Mouse (Mus musculus): ENCODE data around the gene Gm8265. TPM values are rescaled to one million over a fixed set of nuclear protein-coding genes. Genes with fewer than 3 reads are reported as not detected.

Gm8265 gene
- not detected in 2 replicates for polyA plus RNA-seq (2015; fragmentation: Nextera tagmentation; extraction: Ambion mirVana)

DNA sequence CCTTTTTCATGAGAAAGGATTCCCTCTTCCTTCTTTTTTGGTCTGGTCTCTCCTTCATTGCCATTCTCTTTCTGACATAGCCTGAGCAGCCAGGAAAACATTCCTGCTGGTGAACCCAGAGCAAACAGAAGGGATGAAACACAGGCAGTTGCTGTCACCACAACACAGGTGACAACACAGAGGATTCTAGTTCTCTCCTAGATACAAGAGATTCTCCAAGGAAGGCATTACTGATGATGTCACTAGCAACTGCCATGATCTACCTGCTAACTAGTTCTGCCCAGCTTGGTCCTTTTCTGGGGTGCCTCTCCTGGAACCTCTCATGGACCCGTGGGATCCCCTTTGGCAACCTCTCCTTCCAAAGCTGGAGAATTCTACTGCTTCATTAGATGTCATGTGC lies at the start of gene Gm8265:
Gene Gm8265 (minus strand): TSS at position 101 of the 400 bp plus-strand sequence.

Other genes starting within 250 kb of the Gm8265 start
- gene Gm3500, start 244.0 kb downstream of the Gm8265 start, polyA plus RNA-seq (2015; fragmentation: Nextera tagmentation; extraction: Ambion mirVana) = not detected in 2 replicates
- gene Gm3194, start 177.6 kb downstream of the Gm8265 start, polyA plus RNA-seq (2015; fragmentation: Nextera tagmentation; extraction: Ambion mirVana) = 0.22 and 0.30 TPM in 2 replicates
- gene Gm8246, start 155.2 kb downstream of the Gm8265 start, polyA plus RNA-seq (2015; fragmentation: Nextera tagmentation; extraction: Ambion mirVana) = not detected in 2 replicates
- not detected in 2 replicates for gene Gm3187, start 148.8 kb downstream of the Gm8265 start, polyA plus RNA-seq (2015; fragmentation: Nextera tagmentation; extraction: Ambion mirVana)
- 0.15 and 0.72 TPM in 2 replicates for gene Gm3488, start 131.4 kb downstream of the Gm8265 start, polyA plus RNA-seq (2015; fragmentation: Nextera tagmentation; extraction: Ambion mirVana)
- gene Gm3532, start 94.5 kb downstream of the Gm8265 start, polyA plus RNA-seq (2015; fragmentation: Nextera tagmentation; extraction: Ambion mirVana) = not detected in 2 replicates
- gene Gm9603, start 54.4 kb upstream of the Gm8265 start, polyA plus RNA-seq (2015; fragmentation: Nextera tagmentation; extraction: Ambion mirVana) = not detected in 2 replicates
- 0.58 and 0.66 TPM in 2 replicates for gene Gm3373, start 108.5 kb upstream of the Gm8265 start, polyA plus RNA-seq (2015; fragmentation: Nextera tagmentation; extraction: Ambion mirVana)
- 0.30 and 0.71 TPM in 2 replicates for gene Gm3383, start 175.0 kb upstream of the Gm8265 start, polyA plus RNA-seq (2015; fragmentation: Nextera tagmentation; extraction: Ambion mirVana)
- not detected in 2 replicates for gene Gm3424, start 197.3 kb upstream of the Gm8265 start, polyA plus RNA-seq (2015; fragmentation: Nextera tagmentation; extraction: Ambion mirVana)
- 0.18 TPM in 2 replicates for gene Gm8237, start 247.4 kb upstream of the Gm8265 start, polyA plus RNA-seq (2015; fragmentation: Nextera tagmentation; extraction: Ambion mirVana)

All from urinary bladder, postnatal 0 days (tissue).